Mouse (Mus musculus) midbrain, embryonic 11.5 days (tissue): Measurements from ENCODE around the gene Slc25a1. TPM values are rescaled to one million over a fixed set of nuclear protein-coding genes. Genes with fewer than 3 reads are reported as not detected.

ENCODE experiments used
- ATAC-seq: fragments of 200-750 bp; cut with Nextera tagmentation; 2 replicates; pipeline ENCODE4 v1.8.0; 2017; ENCODE audit warnings: moderate TSS enrichment, moderate library complexity; ENCODE audit not compliant: low FRiP score
- DNase-seq: peaks from one replicate; pipeline ENCODE4 v3.0.0; 2015; ENCODE audit warnings: low spot score; ENCODE audit errors: missing footprints
- H3K27ac ChIP-seq: fragments of 300-500 bp; sonication (generic); 2 replicates; pipeline ENCODE4 v1.5.1; 2014; ENCODE audit warnings: low read depth, low read length
- H3K27me3 ChIP-seq: fragments of 300-500 bp; sonication (generic); 2 replicates; pipeline ENCODE4 v1.6.1; 2014; ENCODE audit warnings: mild to moderate bottlenecking, low read length, moderate library complexity, mixed read lengths; ENCODE audit not compliant: control insufficient read depth, insufficient read depth
- H3K36me3 ChIP-seq: fragments of 300-500 bp; sonication (generic); 2 replicates; pipeline ENCODE4 v1.6.1; 2014; ENCODE audit warnings: mild to moderate bottlenecking, low read length, moderate library complexity, mixed read lengths; ENCODE audit not compliant: control insufficient read depth, insufficient read depth
- H3K4me1 ChIP-seq: fragments of 300-500 bp; sonication (generic); 2 replicates; pipeline ENCODE4 v1.6.1; 2014; ENCODE audit warnings: low read length; ENCODE audit not compliant: control insufficient read depth, insufficient read depth
- H3K4me2 ChIP-seq: fragments of 300-500 bp; sonication (generic); 2 replicates; pipeline ENCODE4 v1.6.1; 2014; ENCODE audit warnings: mild to moderate bottlenecking, moderate library complexity
- H3K4me3 ChIP-seq: fragments of 300-500 bp; sonication (generic); 2 replicates; pipeline ENCODE4 v1.5.1; 2014; ENCODE audit warnings: low read depth, low read length
- H3K9ac ChIP-seq: fragments of 300-500 bp; sonication (generic); 2 replicates; pipeline ENCODE4 v1.6.1; 2014; ENCODE audit warnings: low read length
- H3K9me3 ChIP-seq: fragments of 300-500 bp; sonication (generic); 2 replicates; pipeline ENCODE4 v1.6.1; 2016; ENCODE audit warnings: low read length; ENCODE audit not compliant: control insufficient read depth
- WGBS: fragments of 180-500 bp; shearing (Covaris S2); extraction: QIAGEN DNeasy Blood & Tissue Kit; methylation state at CpG from one replicate; pipeline ENCODE4 v1.1.7; 2014; 5-methylcytosine and 5-hydroxymethylcytosine counted together
- polyA plus RNA-seq: library from polyadenylated mRNA; unstranded; fragments of >200 nt; fragmentation: Nextera tagmentation; extraction: Ambion mirVana; gene quantifications from 2 replicates; pipeline ENCODE4 v1.2.1, GENCODE M21; 2014

The Slc25a1 gene
- polyA plus RNA-seq, 1 experiment from 2014 or later, result 96.5 TPM

DNA sequence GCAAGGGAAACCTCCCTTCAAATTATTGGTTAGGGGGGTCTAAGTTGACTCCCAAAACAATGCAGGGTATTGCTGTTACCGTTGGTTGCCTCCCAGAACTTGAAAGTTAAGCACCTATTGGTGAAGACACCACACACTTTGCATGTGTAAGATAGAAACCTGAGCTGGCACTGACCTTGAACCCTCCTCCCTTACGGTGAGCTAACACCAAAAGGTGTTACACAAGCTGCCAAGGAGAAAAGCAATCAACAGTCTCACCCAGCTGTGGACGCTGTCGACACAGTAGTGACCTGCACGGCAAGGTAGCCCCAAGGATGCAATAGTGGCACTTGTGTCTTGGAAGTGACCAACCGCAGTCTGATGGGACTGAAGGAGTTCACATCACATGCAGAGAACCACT is 43.9 kb downstream of the Slc25a1 start:
- no peaks in the 10 kb centered on the region for H3K27me3 ChIP-seq
- no peak overlapping the region for H3K4me2 ChIP-seq
- H3K4me1 ChIP-seq, result no peaks in the 10 kb centered on the region
- WGBS, result 90% methylated on average over 6 of the region's 6 CpGs
- DNase-seq (peak; percentile 57), ATAC-seq (no peak)
- no peak overlapping the region for H3K4me3 ChIP-seq
- H3K27ac ChIP-seq, result no peak overlapping the region
- no peak overlapping the region for H3K9ac ChIP-seq
- no peaks in the 10 kb centered on the region for H3K9me3 ChIP-seq
- 0 out of 2 replicates have a peak, but pooled peaks cover 2% of the 10 kb centered on the region for H3K36me3 ChIP-seq

DNA sequence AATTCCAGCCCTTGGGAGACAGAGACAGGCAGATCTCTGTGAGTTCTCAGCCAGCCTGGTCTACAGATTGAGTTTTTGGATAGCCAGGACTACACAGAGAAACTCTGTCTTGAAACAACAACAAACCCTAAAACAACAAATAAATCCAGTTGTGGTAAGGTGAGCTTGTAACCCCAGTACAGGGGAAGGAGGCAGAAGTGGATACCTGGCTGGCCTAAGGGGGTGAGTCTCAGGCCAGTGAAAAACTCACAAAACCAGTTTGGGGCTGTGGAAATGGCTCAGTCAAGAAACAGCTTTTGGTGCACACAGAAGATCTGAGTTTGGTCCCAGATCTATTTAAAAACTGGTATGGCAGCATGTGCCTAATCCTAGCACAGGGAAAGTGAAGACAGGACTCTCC is 45.8 kb downstream of the Slc25a1 start:
- DNase-seq (peak; percentile 44), ATAC-seq (no peak)
- Histone ChIP-seq H3K4me1 (no peaks in the 10 kb centered on the region), H3K27me3 (no peaks in the 10 kb centered on the region), H3K4me3 (no peak overlapping the region), H3K36me3 (0 out of 2 replicates have a peak, but pooled peaks cover 2% of the 10 kb centered on the region), H3K27ac (no peak overlapping the region), H3K9me3 (no peaks in the 10 kb centered on the region), H3K9ac (no peak overlapping the region), H3K4me2 (no peak overlapping the region)

DNA sequence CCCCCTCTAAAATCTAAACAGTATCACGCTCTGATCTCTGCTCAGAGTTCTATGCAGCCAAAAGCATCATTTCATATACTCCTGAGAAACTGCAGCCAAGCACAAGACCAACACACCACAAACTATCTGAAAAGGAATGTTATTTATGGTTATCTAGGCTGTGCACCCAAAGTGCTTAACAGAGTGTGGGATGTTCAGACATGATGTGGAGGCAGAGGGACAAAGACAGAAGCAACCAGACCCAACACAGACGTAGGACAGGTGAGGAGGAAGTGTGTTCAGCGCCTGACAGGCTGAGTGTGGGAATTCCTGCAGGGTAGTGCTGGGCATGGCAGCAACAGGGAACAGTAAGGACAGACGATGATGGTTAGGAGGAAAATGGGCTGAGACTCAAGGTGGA is 48.4 kb downstream of the Slc25a1 start:
- ATAC-seq (no peak), DNase-seq (peak; percentile 66)
- Histone ChIP-seq H3K4me1 (no peaks in the 10 kb centered on the region), H3K36me3 (0 out of 2 replicates have a peak, but pooled peaks cover 2% of the 10 kb centered on the region), H3K27ac (no peak overlapping the region), H3K4me3 (no peak overlapping the region), H3K4me2 (no peak overlapping the region), H3K9ac (no peak overlapping the region), H3K27me3 (no peaks in the 10 kb centered on the region), H3K9me3 (no peaks in the 10 kb centered on the region)
- WGBS, result 96% methylated on average over 4 of the region's 4 CpGs

DNA sequence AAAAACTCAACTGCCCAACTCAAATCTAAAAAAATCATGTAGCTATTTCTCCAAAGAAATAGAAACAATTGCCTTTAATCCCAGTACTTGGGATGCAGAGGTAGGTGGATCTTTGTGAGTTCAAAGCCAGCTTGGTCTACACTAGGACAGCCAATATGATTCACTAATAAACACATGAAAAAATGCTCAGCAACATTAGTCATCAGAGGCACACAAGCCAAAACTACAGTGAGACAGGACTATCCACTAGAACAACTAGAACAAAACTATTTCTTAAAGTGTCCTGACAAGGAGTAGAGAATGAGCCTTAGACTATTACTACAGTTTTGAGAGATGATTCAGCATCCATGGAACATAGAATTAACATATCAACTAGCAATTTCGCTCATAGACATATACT is 51.9 kb downstream of the Slc25a1 start:
- Histone ChIP-seq H3K4me1 (no peaks in the 10 kb centered on the region), H3K9ac (no peak overlapping the region)
- 96% methylated on average over 1 of the region's 1 CpGs for WGBS

More for the DNA sequence above, 51.9 kb downstream of the Slc25a1 start:
- H3K36me3 ChIP-seq, result peaks cover 7% of the 10 kb centered on the region; the same call in 1 of the 2 replicates
- H3K4me2 ChIP-seq, result no peak overlapping the region
- ATAC-seq (no peak), DNase-seq (no peak)
- no peak overlapping the region for H3K4me3 ChIP-seq
- H3K27me3 ChIP-seq, result no peaks in the 10 kb centered on the region
- H3K9me3 ChIP-seq, result no peaks in the 10 kb centered on the region
- no peak overlapping the region for H3K27ac ChIP-seq

Other genes with a start within 250 kb of the Slc25a1 start
- gene Med15, start 195.3 kb downstream of the Slc25a1 start, polyA plus RNA-seq, result 28.9 and 29.4 TPM in 2 replicates
- 38.7 and 39.5 TPM in 2 replicates for gene Klhl22, start 168.6 kb downstream of the Slc25a1 start, polyA plus RNA-seq
- 3.8 and 4.4 TPM in 2 replicates for gene Scarf2, start 130.9 kb downstream of the Slc25a1 start, polyA plus RNA-seq
- gene B830017H08Rik, start 95.1 kb downstream of the Slc25a1 start, polyA plus RNA-seq, result 0.21 and 0.37 TPM in 2 replicates
- 2.2 and 2.3 TPM in 2 replicates for gene Car15, start 89.9 kb downstream of the Slc25a1 start, polyA plus RNA-seq
- gene Gm20518, start 36.5 kb downstream of the Slc25a1 start, polyA plus RNA-seq, result 0.16 and 0.25 TPM in 2 replicates
- not detected in 2 replicates for gene Tssk1, start 34.0 kb downstream of the Slc25a1 start, polyA plus RNA-seq
- gene Dgcr2, start 29.7 kb downstream of the Slc25a1 start, polyA plus RNA-seq, result 74.2 and 83.3 TPM in 2 replicates
- 0.15 TPM in 1 of 2 replicates, not detected in the other for gene Tssk2, start 29.6 kb downstream of the Slc25a1 start, polyA plus RNA-seq
- gene Ess2, start 16.9 kb downstream of the Slc25a1 start, polyA plus RNA-seq, result 39.4 and 41.4 TPM in 2 replicates
- 0.95 and 1.1 TPM in 2 replicates for gene Gsc2, start 13.2 kb downstream of the Slc25a1 start, polyA plus RNA-seq
- not detected in 2 replicates for gene Vpreb2, start 52.2 kb upstream of the Slc25a1 start, polyA plus RNA-seq
- 128 and 134 TPM in 2 replicates for gene Dgcr6, start 124.6 kb upstream of the Slc25a1 start, polyA plus RNA-seq
- 6.9 and 7.6 TPM in 2 replicates for gene Prodh, start 162.0 kb upstream of the Slc25a1 start, polyA plus RNA-seq
- 2.2 and 2.7 TPM in 2 replicates for gene Rtn4r, start 199.4 kb upstream of the Slc25a1 start, polyA plus RNA-seq